Mouse (Mus musculus): Measurements from ENCODE around the gene Ttyh1. TPM values are rescaled to one million over a fixed set of nuclear protein-coding genes. Genes with fewer than 3 reads are reported as not detected.

The Ttyh1 gene
- polyA plus RNA-seq, 1 experiment from 2014 or later, result 3.2 TPM

DNA sequence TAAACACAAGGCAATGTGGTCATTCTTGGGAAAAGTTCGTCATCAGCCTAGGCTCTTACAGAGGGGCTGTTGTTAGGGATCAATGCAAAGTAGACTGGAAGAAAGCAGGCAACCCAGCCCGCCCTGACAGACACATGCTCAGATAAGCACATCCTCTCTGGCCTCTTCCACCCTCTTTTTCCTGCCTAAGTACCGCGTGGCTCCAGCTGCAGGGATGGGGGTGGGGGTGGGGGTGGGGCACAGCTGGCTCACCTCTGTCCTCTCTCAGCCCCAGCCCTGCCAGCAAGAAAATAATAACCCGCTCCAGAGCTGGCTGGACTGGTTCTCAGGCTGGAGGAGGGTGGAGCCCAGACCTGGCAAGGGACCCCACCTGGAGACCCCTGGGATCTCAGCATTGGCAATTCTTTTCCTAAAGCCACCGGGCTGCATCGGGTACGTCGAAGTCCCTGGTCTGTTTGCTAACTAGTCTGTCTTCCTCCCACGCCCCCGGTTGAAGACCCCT, 44.4 kb downstream of the Ttyh1 start:
- ATAC-seq, result peak; percentile 62
- H3K36me3 ChIP-seq (replicated peaks; ENCODE audit: insufficient read depth, low read length), result no peaks in the 10 kb centered on the region
- peak overlapping the region; percentile 71 for H3K4me2 ChIP-seq (ENCODE audit: low read depth, low read length)
- H3K9me3 ChIP-seq (ENCODE audit: low read length), result no peaks in the 10 kb centered on the region
- TF ChIP-seq CTCF (IDR thresholded peaks at IDR 0.05; ENCODE audit: low read depth) (no peak), EP300 (IDR thresholded peaks at IDR 0.05; ENCODE audit: low read depth) (no peak)
- H3K27me3 ChIP-seq (ENCODE audit: insufficient read depth, low read length), result no peaks in the 10 kb centered on the region
- WGBS (ENCODE audit: insufficient replicate concordance), result 3% methylated on average over 11 of the region's 11 CpGs
- H3K9ac ChIP-seq (replicated peaks), result peak overlapping the region; percentile 22
- DNase-seq, result no peak
- H3K27ac ChIP-seq (ENCODE audit: low read depth), result peak overlapping the region; percentile 14; the same call in 1 of the 2 replicates
- peak overlapping the region; percentile 32 for H3K4me3 ChIP-seq (ENCODE audit: low read depth, low read length)
- H3K4me1 ChIP-seq (ENCODE audit: insufficient read depth), result 0 out of 2 replicates have a peak, but pooled peaks cover 2% of the 10 kb centered on the region

DNA sequence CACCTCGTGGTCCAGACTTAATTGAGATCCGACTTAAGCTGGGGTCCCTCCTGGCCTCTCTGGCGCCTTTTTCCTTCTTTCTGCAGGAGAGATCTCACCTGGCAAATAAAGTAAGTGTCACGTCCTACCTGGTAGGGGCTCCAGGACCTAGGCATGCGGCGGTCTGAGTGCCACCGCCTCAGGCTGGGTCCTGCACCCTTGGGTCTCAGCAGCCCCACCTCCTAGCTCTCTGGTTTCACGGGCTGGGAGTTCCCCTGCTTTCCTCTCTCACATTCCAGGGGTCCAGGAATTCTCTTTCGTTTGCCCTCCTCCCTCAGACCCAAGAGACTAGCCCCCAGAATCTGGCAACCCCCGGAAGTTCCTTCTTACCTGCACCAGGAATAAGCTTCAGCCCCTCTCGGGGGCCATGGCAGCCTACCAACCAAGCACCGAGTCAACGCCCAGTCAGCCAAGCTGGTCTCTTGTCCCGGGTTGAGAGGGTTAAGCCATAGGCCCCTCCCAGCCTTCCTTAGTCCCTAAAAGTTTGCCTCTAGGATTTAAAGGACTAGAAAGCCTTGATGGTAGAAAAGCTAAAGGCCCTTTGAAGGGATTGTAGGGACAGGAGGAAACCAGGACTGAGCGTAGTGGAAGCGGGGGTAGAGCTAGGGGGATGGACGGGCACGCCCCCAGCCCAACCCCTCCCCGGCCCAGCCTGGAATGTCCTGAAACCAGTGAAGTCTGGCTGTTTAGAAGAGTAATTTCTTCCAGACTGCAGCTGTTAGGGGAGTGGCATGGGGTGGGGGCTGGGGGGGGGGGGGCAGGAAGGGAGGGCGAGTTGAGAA, 45.1 kb downstream of the Ttyh1 start, which contains the start of gene Cdc42ep5:
Cdc42ep5 (minus strand) TSS at position 771 of the 821 bp plus-strand sequence.
- Histone ChIP-seq H3K4me3 (ENCODE audit: low read depth, low read length) (peak within 1 kb of the TSS; percentile 32), H3K4me1 (ENCODE audit: insufficient read depth) (0 out of 2 replicates have a peak, but pooled peaks cover 2% of the 10 kb centered on the region), H3K4me2 (ENCODE audit: low read depth, low read length) (peak within 1 kb of the TSS; percentile 71), H3K27ac (ENCODE audit: low read depth) (peak within 1 kb of the TSS; percentile 16; the same call in 1 of the 2 replicates), H3K9me3 (ENCODE audit: low read length) (no peaks in the 10 kb centered on the region), H3K27me3 (ENCODE audit: insufficient read depth, low read length) (no peaks in the 10 kb centered on the region), H3K9ac (replicated peaks) (peak within 1 kb of the TSS; percentile 22), H3K36me3 (replicated peaks; ENCODE audit: insufficient read depth, low read length) (no peaks in the 10 kb centered on the region)
- ATAC-seq (peak; percentile 72), DNase-seq (peak; percentile 49)
- no peak for TF ChIP-seq CTCF (IDR thresholded peaks at IDR 0.05; ENCODE audit: low read depth)
- TF ChIP-seq EP300 (IDR thresholded peaks at IDR 0.05; ENCODE audit: low read depth), result no peak
- WGBS (ENCODE audit: insufficient replicate concordance), result 5% methylated on average over 19 of the region's 20 CpGs

DNA sequence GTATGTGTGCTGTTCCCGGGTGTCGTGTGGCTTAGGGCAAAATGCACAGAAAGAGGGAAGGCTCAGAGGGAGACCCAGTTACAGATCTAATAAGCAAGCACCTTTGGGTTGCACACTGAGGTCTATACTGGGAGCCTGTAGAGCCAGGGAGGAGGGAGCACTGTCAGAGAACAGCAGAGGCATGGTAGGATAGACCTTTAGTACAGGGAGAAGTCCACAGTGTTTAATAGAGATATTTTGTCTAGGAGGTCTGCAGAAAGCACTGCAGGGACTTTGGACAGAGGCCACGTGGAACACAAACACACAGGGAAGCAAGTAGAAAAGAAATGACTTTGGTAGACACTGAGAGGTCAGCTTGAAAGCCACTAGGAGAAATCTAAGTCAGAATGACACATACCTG, 46.1 kb downstream of the Ttyh1 start:
- Histone ChIP-seq H3K36me3 (replicated peaks; ENCODE audit: insufficient read depth, low read length) (no peaks in the 10 kb centered on the region), H3K4me1 (ENCODE audit: insufficient read depth) (0 out of 2 replicates have a peak, but pooled peaks cover 2% of the 10 kb centered on the region), H3K9me3 (ENCODE audit: low read length) (no peaks in the 10 kb centered on the region), H3K27ac (ENCODE audit: low read depth) (peak overlapping the region; percentile 16; the same call in 1 of the 2 replicates), H3K4me3 (ENCODE audit: low read depth, low read length) (0 out of 2 replicates have a peak overlapping the region, but pooled peaks have one; percentile 32), H3K4me2 (ENCODE audit: low read depth, low read length) (peak overlapping the region; percentile 71; the same call in 1 of the 2 replicates), H3K9ac (replicated peaks) (no peak overlapping the region), H3K27me3 (ENCODE audit: insufficient read depth, low read length) (no peaks in the 10 kb centered on the region)
- WGBS (ENCODE audit: insufficient replicate concordance), result 26% methylated on average over 3 of the region's 3 CpGs
- DNase-seq, result no peak
- TF ChIP-seq EP300 (IDR thresholded peaks at IDR 0.05; ENCODE audit: low read depth) (no peak), CTCF (IDR thresholded peaks at IDR 0.05; ENCODE audit: low read depth) (no peak)
- 0 out of 2 replicates have a peak, but pooled peaks have one; percentile 1 for ATAC-seq

DNA sequence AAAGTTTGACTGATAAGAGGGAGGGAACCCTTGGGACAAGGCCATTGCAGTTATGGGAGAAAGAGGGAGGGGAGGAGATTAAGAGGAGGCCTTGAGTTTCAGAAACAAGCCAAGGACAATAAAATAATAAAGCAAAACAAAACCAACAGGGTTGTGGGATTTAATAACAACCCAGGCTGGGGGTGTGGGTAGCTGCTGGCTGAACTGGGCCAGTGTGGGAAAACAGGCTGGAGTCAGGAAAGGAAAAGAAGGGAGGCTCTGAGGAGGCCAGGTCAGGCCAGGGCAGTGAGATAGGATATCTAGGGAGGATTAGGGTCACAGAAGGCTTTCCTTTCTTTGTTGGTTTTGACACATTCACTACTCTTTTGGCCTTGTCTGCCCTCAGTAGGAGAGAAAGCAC, 47.9 kb downstream of the Ttyh1 start:
- no peaks in the 10 kb centered on the region for H3K36me3 ChIP-seq (replicated peaks; ENCODE audit: insufficient read depth, low read length)
- H3K9me3 ChIP-seq (ENCODE audit: low read length), result no peaks in the 10 kb centered on the region
- H3K27ac ChIP-seq (ENCODE audit: low read depth), result no peak overlapping the region
- TF ChIP-seq CTCF (IDR thresholded peaks at IDR 0.05; ENCODE audit: low read depth) (no peak), EP300 (IDR thresholded peaks at IDR 0.05; ENCODE audit: low read depth) (no peak)
- no peak overlapping the region for H3K4me3 ChIP-seq (ENCODE audit: low read depth, low read length)
- no peak overlapping the region for H3K4me2 ChIP-seq (ENCODE audit: low read depth, low read length)
- H3K9ac ChIP-seq (replicated peaks), result no peak overlapping the region
- H3K27me3 ChIP-seq (ENCODE audit: insufficient read depth, low read length), result no peaks in the 10 kb centered on the region
- ATAC-seq (no peak), DNase-seq (no peak)
- 0 out of 2 replicates have a peak, but pooled peaks cover 2% of the 10 kb centered on the region for H3K4me1 ChIP-seq (ENCODE audit: insufficient read depth)

DNA sequence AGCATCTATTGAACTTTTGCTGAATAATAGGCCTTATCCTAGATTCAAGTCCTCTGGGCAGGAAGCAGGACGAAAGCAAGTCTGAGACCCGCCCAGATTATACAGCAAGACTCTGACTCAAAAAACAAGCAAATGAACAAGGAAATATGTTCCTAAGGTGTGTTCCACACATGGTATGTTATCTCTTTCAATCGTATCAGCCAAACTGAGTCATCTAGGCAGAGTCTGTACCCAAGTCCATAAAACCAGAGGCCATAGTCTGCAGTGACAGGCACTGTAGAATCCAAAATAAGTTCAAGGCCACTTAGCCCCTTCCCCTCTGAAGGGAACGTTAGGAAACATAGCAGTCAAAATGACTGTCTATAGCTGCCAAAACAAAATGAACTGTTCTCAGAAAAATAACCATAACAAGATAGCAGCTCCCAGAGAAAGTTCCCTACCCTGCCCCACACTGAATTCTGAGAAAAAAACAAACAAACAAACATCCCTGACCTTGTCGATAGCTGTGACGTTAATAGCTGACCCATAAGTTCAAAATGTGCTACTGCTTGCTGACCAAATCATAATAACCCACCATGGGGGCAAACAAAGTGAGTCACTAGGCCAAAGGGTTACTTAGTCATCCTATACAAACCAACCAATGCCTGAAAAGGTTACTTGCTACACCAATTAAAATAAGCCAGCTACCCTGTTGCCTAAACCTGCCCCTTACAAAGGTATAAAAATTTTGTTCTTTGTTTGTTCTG, 51.2 kb downstream of the Ttyh1 start:
- Histone ChIP-seq H3K9ac (replicated peaks) (no peak overlapping the region), H3K27me3 (ENCODE audit: insufficient read depth, low read length) (no peaks in the 10 kb centered on the region), H3K27ac (ENCODE audit: low read depth) (no peak overlapping the region), H3K9me3 (ENCODE audit: low read length) (no peaks in the 10 kb centered on the region), H3K4me1 (ENCODE audit: insufficient read depth) (no peaks in the 10 kb centered on the region), H3K36me3 (replicated peaks; ENCODE audit: insufficient read depth, low read length) (no peaks in the 10 kb centered on the region), H3K4me2 (ENCODE audit: low read depth, low read length) (no peak overlapping the region), H3K4me3 (ENCODE audit: low read depth, low read length) (no peak overlapping the region)
- ATAC-seq (peak; percentile 84), DNase-seq (no peak)
- TF ChIP-seq EP300 (IDR thresholded peaks at IDR 0.05; ENCODE audit: low read depth) (0 out of 2 replicates have a peak, but pooled peaks have one; percentile 7), CTCF (IDR thresholded peaks at IDR 0.05; ENCODE audit: low read depth) (no peak)
- WGBS (ENCODE audit: insufficient replicate concordance), result 57% methylated on average over 6 of the region's 6 CpGs

DNA sequence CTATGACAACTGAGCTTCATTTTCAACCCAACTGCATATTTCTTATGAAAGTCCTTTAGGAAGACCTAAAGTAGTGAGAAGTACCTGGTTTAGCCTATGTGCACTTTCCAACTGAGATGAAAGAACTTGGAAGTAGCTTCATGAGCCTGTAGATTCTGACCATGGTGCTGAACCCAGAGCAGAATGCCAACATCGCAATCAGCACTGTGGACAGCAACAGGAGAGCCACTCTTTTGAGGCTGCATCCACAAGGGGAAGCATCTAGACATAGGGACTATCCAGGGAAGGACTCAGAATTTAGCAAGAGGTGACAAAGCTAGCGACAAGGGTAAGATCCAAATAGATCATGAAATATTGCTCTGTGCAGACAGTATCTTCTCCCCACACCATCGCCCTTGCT, 59.2 kb downstream of the Ttyh1 start:
- WGBS (ENCODE audit: insufficient replicate concordance), result 45% methylated on average over 3 of the region's 3 CpGs
- TF ChIP-seq CTCF (IDR thresholded peaks at IDR 0.05; ENCODE audit: low read depth) (0 out of 2 replicates have a peak, but pooled peaks have one; percentile 18), EP300 (IDR thresholded peaks at IDR 0.05; ENCODE audit: low read depth) (no peak)
- ATAC-seq, result no peak

More for the DNA sequence above, 59.2 kb downstream of the Ttyh1 start:
- Histone ChIP-seq H3K4me2 (ENCODE audit: low read depth, low read length) (no peak overlapping the region), H3K4me1 (ENCODE audit: insufficient read depth) (no peaks in the 10 kb centered on the region), H3K36me3 (replicated peaks; ENCODE audit: insufficient read depth, low read length) (no peaks in the 10 kb centered on the region), H3K9me3 (ENCODE audit: low read length) (no peaks in the 10 kb centered on the region), H3K9ac (replicated peaks) (no peak overlapping the region), H3K4me3 (ENCODE audit: low read depth, low read length) (no peak overlapping the region), H3K27me3 (ENCODE audit: insufficient read depth, low read length) (no peaks in the 10 kb centered on the region), H3K27ac (ENCODE audit: low read depth) (no peak overlapping the region)
- DNase-seq, result peak; percentile 54

Other genes with a start within 250 kb of the Ttyh1 start
- gene Gm14548, start 221.3 kb upstream of the Ttyh1 start, polyA plus RNA-seq (2015; fragmentation: Nextera tagmentation; extraction: Ambion mirVana), result 1.4 and 1.6 TPM in 2 replicates
- 0.73 and 1.2 TPM in 2 replicates for gene Lilra6, start 203.9 kb upstream of the Ttyh1 start, polyA plus RNA-seq (2015; fragmentation: Nextera tagmentation; extraction: Ambion mirVana)
- 5.0 and 5.3 TPM in 2 replicates for gene Lair1, start 56.2 kb upstream of the Ttyh1 start, polyA plus RNA-seq (2015; fragmentation: Nextera tagmentation; extraction: Ambion mirVana)
- 9.1 and 9.7 TPM in 2 replicates for gene Leng8, start 17.6 kb downstream of the Ttyh1 start, polyA plus RNA-seq (2015; fragmentation: Nextera tagmentation; extraction: Ambion mirVana)
- 2.8 TPM in 2 replicates for gene Leng9, start 31.0 kb downstream of the Ttyh1 start, polyA plus RNA-seq (2015; fragmentation: Nextera tagmentation; extraction: Ambion mirVana)
- gene Cdc42ep5, start 45.5 kb downstream of the Ttyh1 start, polyA plus RNA-seq (2015; fragmentation: Nextera tagmentation; extraction: Ambion mirVana), result 8.2 and 12.1 TPM in 2 replicates
- gene Lilra5, start 118.3 kb downstream of the Ttyh1 start, polyA plus RNA-seq (2015; fragmentation: Nextera tagmentation; extraction: Ambion mirVana), result 1.9 and 2.2 TPM in 2 replicates
- gene Ncr1, start 218.3 kb downstream of the Ttyh1 start, polyA plus RNA-seq (2015; fragmentation: Nextera tagmentation; extraction: Ambion mirVana), result 0.65 and 0.84 TPM in 2 replicates